Mouse (Mus musculus) CH12.LX (cell line): Measurements from ENCODE around the gene L2hgdh. TPM values are rescaled to one million over a fixed set of nuclear protein-coding genes. Genes with fewer than 3 reads are reported as not detected.

Experiments used
- DNase-seq: peaks from one replicate; pipeline ENCODE4 v3.0.0-alpha.2; 2013; ENCODE audit errors: extremely low read depth
- H3K27ac ChIP-seq: 2 replicates; pipeline ENCODE4 v1.5.1; 2012; ENCODE audit warnings: low read depth, mild to moderate bottlenecking, control low read depth, moderate library complexity; ENCODE audit not compliant: insufficient read depth
- H3K27me3 ChIP-seq: replicated peaks from 2 replicates; pipeline ENCODE3; 2012; ENCODE audit warnings: inconsistent platforms
- H3K36me3 ChIP-seq, 2 experiments: replicated peaks in 1 of 2; 2 replicates each; pipeline versions ENCODE3 to v1.6.1; 2012; ENCODE audit warnings: inconsistent platforms in 1 of 2, low read length in 1 of 2, mild to moderate bottlenecking in 1 of 2, mixed read lengths in 1 of 2, moderate library complexity in 1 of 2; ENCODE audit not compliant: control insufficient read depth in 1 of 2, insufficient read depth in 1 of 2
- H3K4me1 ChIP-seq, 2 experiments: 2 replicates each; pipeline ENCODE4 v1.6.1; 2012; ENCODE audit warnings: inconsistent platforms in 1 of 2, moderate library complexity in 1 of 2; ENCODE audit not compliant: insufficient read depth in 2 of 2, control insufficient read depth in 1 of 2
- H3K4me2 ChIP-seq: 2 replicates; pipeline ENCODE4 v1.6.1; 2012; ENCODE audit warnings: low read depth, mild to moderate bottlenecking, control low read depth; ENCODE audit not compliant: poor library complexity, insufficient read depth, severe bottlenecking
- H3K4me3 ChIP-seq, 3 experiments: fragments of 150-350 bp in 1 of 3; sonication (generic) in 1 of 3; replicated peaks in 1 of 3; 2 replicates each; pipeline versions ENCODE3 to v1.5.1; 2011 to 2012; ENCODE audit warnings: low read depth in 2 of 3, low read length in 2 of 3, mild to moderate bottlenecking in 2 of 3, moderate library complexity in 2 of 3, control low read depth in 1 of 3, improper control_type of control experiment in 1 of 3, inconsistent platforms in 1 of 3, mixed read lengths in 1 of 3; ENCODE audit not compliant: poor library complexity in 1 of 3
- H3K79me2 ChIP-seq: replicated peaks from 2 replicates; pipeline ENCODE4 v1.6.1; 2012; ENCODE audit warnings: mild to moderate bottlenecking, moderate library complexity; ENCODE audit not compliant: control insufficient read depth, poor library complexity, insufficient read depth, severe bottlenecking; ENCODE audit errors: extremely low read depth
- H3K9ac ChIP-seq: 2 replicates; pipeline ENCODE4 v1.6.1; 2012; ENCODE audit warnings: low read depth, mild to moderate bottlenecking, control low read depth, moderate library complexity; ENCODE audit not compliant: insufficient read depth
- H3K9me3 ChIP-seq: replicated peaks from 2 replicates; pipeline ENCODE3; 2012; ENCODE audit warnings: low read length, inconsistent platforms, mixed read lengths
- BHLHE40 ChIP-seq: IDR thresholded peaks from 2 replicates; pipeline ENCODE4 v1.6.1; 2011; ENCODE audit warnings: mild to moderate bottlenecking, low read depth, low read length, improper control_type of control experiment
- CHD1 ChIP-seq: IDR thresholded peaks from 2 replicates; pipeline ENCODE4 v1.6.1; 2012; ENCODE audit warnings: low read depth, low read length, improper control_type of control experiment, inconsistent platforms
- CTCF ChIP-seq, 2 experiments: IDR thresholded peaks in 1 of 2; conservative IDR thresholded peaks in 1 of 2; 2 replicates each; pipeline ENCODE4 v1.5.1; 2011 to 2012; ENCODE audit warnings: low read depth in 2 of 2, low read length in 2 of 2, improper control_type of control experiment in 1 of 2, inconsistent platforms in 1 of 2, mild to moderate bottlenecking in 1 of 2, moderate library complexity in 1 of 2
- ELF1 ChIP-seq: IDR thresholded peaks from 2 replicates; pipeline ENCODE4 v1.6.1; 2014; ENCODE audit warnings: low read depth, mild to moderate bottlenecking, inconsistent platforms, low read length, improper control_type of control experiment
- EP300 ChIP-seq: IDR thresholded peaks from 2 replicates; pipeline ENCODE4 v1.6.1; 2011; ENCODE audit warnings: low read length, improper control_type of control experiment
- ETS1 ChIP-seq: conservative IDR thresholded peaks from 2 replicates; pipeline ENCODE4 v1.6.1; 2012; ENCODE audit warnings: low read depth, mild to moderate bottlenecking, inconsistent platforms, low read length, improper control_type of control experiment, moderate library complexity
- HCFC1 ChIP-seq: IDR thresholded peaks from 2 replicates; pipeline ENCODE4 v1.6.1; 2012; ENCODE audit warnings: low read depth, mild to moderate bottlenecking, inconsistent platforms, low read length, improper control_type of control experiment
- IRF4 ChIP-seq: IDR thresholded peaks from 2 replicates; pipeline ENCODE4 v1.6.1; 2014; ENCODE audit warnings: low read depth, mild to moderate bottlenecking, inconsistent platforms, low read length, improper control_type of control experiment
- JUND ChIP-seq: conservative IDR thresholded peaks from 2 replicates; pipeline ENCODE4 v1.6.1; 2011; ENCODE audit warnings: low read depth, low read length, improper control_type of control experiment
- MAFK ChIP-seq: IDR thresholded peaks from 2 replicates; pipeline ENCODE4 v1.6.1; 2011; ENCODE audit warnings: low read length, improper control_type of control experiment; ENCODE audit not compliant: insufficient replicate concordance
- MAX ChIP-seq: IDR thresholded peaks from 2 replicates; pipeline ENCODE4 v1.6.1; 2011; ENCODE audit warnings: low read length, improper control_type of control experiment
- NELFE ChIP-seq: IDR thresholded peaks from 2 replicates; pipeline ENCODE4 v1.6.1; 2011; ENCODE audit warnings: low read depth, low read length, improper control_type of control experiment
- NRF1 ChIP-seq: IDR thresholded peaks from 2 replicates; pipeline ENCODE4 v1.6.1; 2014; ENCODE audit warnings: low read depth, mild to moderate bottlenecking, inconsistent platforms, low read length, improper control_type of control experiment, moderate library complexity
- POLR2A ChIP-seq: IDR thresholded peaks from 2 replicates; pipeline ENCODE4 v1.6.1; 2011; ENCODE audit warnings: low read depth, mild to moderate bottlenecking, improper control_type of control experiment, low read length
- POLR2AphosphoS2 ChIP-seq: IDR thresholded peaks from 2 replicates; pipeline ENCODE4 v1.6.1; 2011; ENCODE audit warnings: low read depth, low read length, improper control_type of control experiment
- RCOR1 ChIP-seq: conservative IDR thresholded peaks from 2 replicates; pipeline ENCODE4 v1.6.1; 2012; ENCODE audit warnings: low read depth, mild to moderate bottlenecking, inconsistent platforms, low read length, improper control_type of control experiment
- SIN3A ChIP-seq: IDR thresholded peaks from 2 replicates; pipeline ENCODE4 v1.6.1; 2012; ENCODE audit warnings: low read length, improper control_type of control experiment, inconsistent platforms
- TBP ChIP-seq: conservative IDR thresholded peaks from 2 replicates; pipeline ENCODE4 v1.6.1; 2011; ENCODE audit warnings: low read depth, low read length, improper control_type of control experiment
- UBTF ChIP-seq: IDR thresholded peaks from 2 replicates; pipeline ENCODE4 v1.6.1; 2012; ENCODE audit warnings: low read depth, mild to moderate bottlenecking, inconsistent platforms, low read length, improper control_type of control experiment, moderate library complexity
- ZC3H11A ChIP-seq: IDR thresholded peaks from 2 replicates; pipeline ENCODE4 v1.6.1; 2012; ENCODE audit warnings: low read depth, mild to moderate bottlenecking, inconsistent platforms, low read length, improper control_type of control experiment
- ZKSCAN1 ChIP-seq: IDR thresholded peaks from 2 replicates; pipeline ENCODE4 v1.6.1; 2012; ENCODE audit warnings: low read depth, inconsistent platforms, low read length, improper control_type of control experiment, borderline replicate concordance
- dilution Hi-C: fragments of 300-500 bp; cut with MboI; formaldehyde crosslinking; loops from 2 replicates; pipeline ENCODE4 v1.14.3; 2020; ENCODE audit warnings: low sequenced_read_pairs; ENCODE audit not compliant: extremely low pct_unique_long_range_greater_than_20kb, extremely low pct_ligation_motif_present
- in situ Hi-C: fragments of 300-500 bp; cut with MboI; formaldehyde crosslinking; loops from 3 replicates; pipeline ENCODE4 v1.14.3; 2019; ENCODE audit warnings: low sequenced_read_pairs, low pct_ligation_motif_present, low pct_unique_long_range_greater_than_20kb, mixed read lengths
- polyA plus RNA-seq: library from polyadenylated mRNA; unstranded; fragments of >175 nt; gene quantifications from 2 replicates; pipeline ENCODE4 v1.2.1, GENCODE M21; 2012; ENCODE audit warnings: low read depth; ENCODE audit not compliant: insufficient read length
- total RNA-seq, 2 experiments: library from RNA; depleted of rRNA; stranded (reverse); fragments of 300-350 nt in 1 of 2; fragments of >200 nt in 1 of 2; gene quantifications; 2 replicates each; pipeline ENCODE4 v1.2.3; 2012 to 2014

Gene L2hgdh
- total and polyA plus RNA-seq, 3 experiments: 12.1 to 24.3 (median 15.4) TPM

DNA sequence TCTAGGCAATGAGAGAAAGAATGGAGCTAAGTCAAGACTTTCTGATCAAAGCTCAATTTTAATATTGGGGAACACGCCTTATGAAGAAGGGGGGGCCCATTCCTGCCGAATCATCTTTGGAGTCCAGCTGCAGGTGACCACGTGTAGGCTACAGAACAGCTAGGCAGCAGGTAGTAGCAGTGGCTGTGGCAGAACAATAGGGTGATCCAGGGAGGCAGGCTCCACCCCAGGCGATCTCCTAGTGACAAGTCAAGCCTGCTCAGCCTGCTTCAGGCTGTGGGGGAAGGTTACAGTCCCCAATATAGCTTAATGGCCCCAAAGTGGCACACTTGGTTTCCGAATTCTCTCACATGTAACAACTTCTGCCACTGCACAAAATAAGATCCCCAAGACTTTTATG, 7.5 kb upstream of the L2hgdh start:
- no peaks in the 10 kb centered on the region for H3K79me2 ChIP-seq
- H3K9ac ChIP-seq: no peak overlapping the region
- H3K4me3 ChIP-seq: no peak overlapping the region
- in situ Hi-C loops (no loop called here), dilution Hi-C loops (no loop called here)
- H3K36me3 ChIP-seq: peaks cover 0 to 14% of the 10 kb centered on the region in 2 experiments
- no peaks in the 10 kb centered on the region for H3K27me3 ChIP-seq
- H3K27ac ChIP-seq: no peak overlapping the region
- H3K4me1 ChIP-seq: peaks cover 0 to 4% of the 10 kb centered on the region in 2 experiments; a peak in 2 of 4 replicates
- no peak for DNase-seq
- no peak overlapping the region for H3K4me2 ChIP-seq
- H3K9me3 ChIP-seq: no peaks in the 10 kb centered on the region
- no peak for TF ChIP-seq ETS1
- TF ChIP-seq UBTF: no peak
- no peak for TF ChIP-seq ELF1
- TF ChIP-seq MAFK: no peak
- no peak for TF ChIP-seq IRF4
- TF ChIP-seq HCFC1: no peak
- TF ChIP-seq ZKSCAN1: no peak
- no peak for TF ChIP-seq ZC3H11A
- TF ChIP-seq JUND: no peak
- no peak for TF ChIP-seq TBP
- no peak for TF ChIP-seq RCOR1
- no peak for TF ChIP-seq POLR2AphosphoS2
- no peak for TF ChIP-seq NELFE
- no peak for TF ChIP-seq POLR2A
- no peak for TF ChIP-seq MAX
- TF ChIP-seq, all 38 proteins: peak for 0

DNA sequence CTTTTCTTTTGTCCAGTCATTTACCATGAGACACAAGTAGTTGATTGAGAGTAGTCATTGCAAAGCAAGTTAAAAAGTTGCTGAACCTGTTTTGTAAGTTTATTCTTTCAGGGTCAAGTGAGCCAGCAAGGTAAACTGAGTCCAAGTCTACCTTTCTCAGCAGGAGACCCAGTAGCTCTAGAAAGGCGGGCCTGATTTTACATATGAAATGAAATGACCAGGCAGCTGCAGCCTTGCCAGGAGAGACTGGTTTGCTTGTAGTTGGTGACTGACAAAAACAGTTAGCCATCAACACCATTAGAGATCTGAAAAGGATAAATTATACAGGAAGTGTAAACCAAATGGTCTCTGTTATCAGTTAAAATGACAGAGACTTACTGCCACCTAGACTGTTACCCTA, 5.6 kb upstream of the L2hgdh start:
- Histone ChIP-seq H3K36me3 (peaks cover 0 to 19% of the 10 kb centered on the region in 2 experiments), H3K4me3 (no peak overlapping the region), H3K4me2 (no peak overlapping the region), H3K4me1 (peaks cover 0 to 8% of the 10 kb centered on the region in 2 experiments; a peak in 2 of 4 replicates), H3K27ac (no peak overlapping the region), H3K9me3 (no peaks in the 10 kb centered on the region), H3K27me3 (no peaks in the 10 kb centered on the region), H3K79me2 (no peaks in the 10 kb centered on the region), H3K9ac (no peak overlapping the region)
- TF ChIP-seq ZC3H11A: no peak
- TF ChIP-seq CHD1: no peak
- TF ChIP-seq ZKSCAN1: no peak
- no peak for TF ChIP-seq HCFC1
- TF ChIP-seq SIN3A: no peak
- no peak for TF ChIP-seq MAFK
- TF ChIP-seq UBTF: no peak
- TF ChIP-seq RCOR1: no peak
- no peak for TF ChIP-seq BHLHE40
- TF ChIP-seq EP300: no peak
- TF ChIP-seq POLR2A: no peak
- no peak for TF ChIP-seq NRF1
- no peak for TF ChIP-seq CTCF (conservative IDR thresholded peaks at IDR 0.05 in 1 of 2, IDR thresholded peaks at IDR 0.05 in 1 of 2; ENCODE audit: low read depth in 2 of 2, low read length in 2 of 2)
- no peak for TF ChIP-seq NELFE
- no peak for DNase-seq
- in situ Hi-C loops (no loop called here), dilution Hi-C loops (no loop called here)
